Mouse (Mus musculus): Measurements from ENCODE around the gene Agap2. TPM values are rescaled to one million over a fixed set of nuclear protein-coding genes. Genes with fewer than 3 reads are reported as not detected.

Agap2 gene
- total and polyA plus RNA-seq, 3 experiments = 24.8 to 43.5 (median 26.1) TPM

DNA sequence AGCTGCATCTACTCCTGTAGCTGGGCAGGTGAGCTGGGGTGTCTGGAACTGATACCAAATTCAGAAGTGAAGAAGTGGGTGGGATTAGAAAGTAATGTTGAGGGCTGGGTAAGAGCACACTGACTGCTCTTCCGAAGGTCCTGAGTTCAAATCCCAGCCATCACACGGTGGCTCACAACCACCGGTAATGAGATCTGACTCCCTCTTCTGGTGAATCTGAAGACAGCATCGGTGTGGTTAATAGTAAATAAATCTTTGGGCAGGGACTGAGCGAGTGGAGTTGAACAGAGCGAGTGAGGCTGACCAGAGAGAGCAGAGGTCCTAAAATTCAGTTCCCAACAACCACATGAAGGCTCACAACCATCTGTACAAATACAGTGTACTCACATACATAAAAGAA, 10.5 kb downstream of the Agap2 start:
- DNase-seq (ENCODE audit: extremely low read depth) = no peak
- no peaks in the 10 kb centered on the region for H3K79me2 ChIP-seq (replicated peaks; ENCODE audit: control insufficient read depth, extremely low read depth, insufficient read depth, poor library complexity, severe bottlenecking)
- no peaks in the 10 kb centered on the region for H3K27me3 ChIP-seq (replicated peaks)
- H3K4me1 ChIP-seq (ENCODE audit: control insufficient read depth in 1 of 2, insufficient read depth in 2 of 2) = no peaks in the 10 kb centered on the region
- in situ Hi-C loops (cut with MboI; ENCODE audit: low pct_ligation_motif_present, low pct_unique_long_range_greater_than_20kb, low sequenced_read_pairs) = no loop called here
- no peak for TF ChIP-seq CHD1 (IDR thresholded peaks at IDR 0.05; ENCODE audit: low read depth, low read length)
- TF ChIP-seq SIN3A (IDR thresholded peaks at IDR 0.05; ENCODE audit: low read length) = no peak
- TF ChIP-seq RCOR1 (conservative IDR thresholded peaks at IDR 0.05; ENCODE audit: low read depth, low read length) = no peak
- no peak for TF ChIP-seq ZMIZ1 (IDR thresholded peaks at IDR 0.05; ENCODE audit: low read depth, low read length)
- TF ChIP-seq MXI1 (IDR thresholded peaks at IDR 0.05; ENCODE audit: low read depth, low read length) = no peak
- no peak for TF ChIP-seq TBP (conservative IDR thresholded peaks at IDR 0.05; ENCODE audit: low read depth, low read length)
- TF ChIP-seq ELF1 (IDR thresholded peaks at IDR 0.05; ENCODE audit: low read depth, low read length) = no peak
- no peak for TF ChIP-seq KAT2A (IDR thresholded peaks at IDR 0.05; ENCODE audit: insufficient replicate concordance, low read length)
- no peak for TF ChIP-seq ZKSCAN1 (IDR thresholded peaks at IDR 0.05; ENCODE audit: borderline replicate concordance, low read depth, low read length)
- TF ChIP-seq GABPA (IDR thresholded peaks at IDR 0.05; ENCODE audit: insufficient replicate concordance, low read depth, low read length) = no peak
- no peak; a peak in 1 of 4 replicates for TF ChIP-seq CTCF (conservative IDR thresholded peaks at IDR 0.05 in 1 of 2, IDR thresholded peaks at IDR 0.05 in 1 of 2; ENCODE audit: low read depth in 2 of 2, low read length in 2 of 2)
- TF ChIP-seq MAFK (IDR thresholded peaks at IDR 0.05; ENCODE audit: insufficient replicate concordance, low read length) = no peak
- no peak for TF ChIP-seq USF2 (conservative IDR thresholded peaks at IDR 0.05; ENCODE audit: low read depth, low read length)
- no peak for TF ChIP-seq NELFE (IDR thresholded peaks at IDR 0.05; ENCODE audit: low read depth, low read length)
- TF ChIP-seq ETS1 (conservative IDR thresholded peaks at IDR 0.05; ENCODE audit: low read depth, low read length) = no peak
- no peak for TF ChIP-seq ZC3H11A (IDR thresholded peaks at IDR 0.05; ENCODE audit: low read depth, low read length)
- no peak for TF ChIP-seq MAX (IDR thresholded peaks at IDR 0.05; ENCODE audit: low read length)
- no peak for TF ChIP-seq POLR2AphosphoS2 (IDR thresholded peaks at IDR 0.05; ENCODE audit: low read depth, low read length)
- TF ChIP-seq IRF4 (IDR thresholded peaks at IDR 0.05; ENCODE audit: low read depth, low read length) = no peak
- H3K27ac ChIP-seq (ENCODE audit: insufficient read depth, low read depth) = no peak overlapping the region
- peaks cover 2% of the 10 kb centered on the region for H3K9me3 ChIP-seq (replicated peaks; ENCODE audit: low read length)
- no peak overlapping the region for H3K9ac ChIP-seq (ENCODE audit: insufficient read depth, low read depth)
- dilution Hi-C loops (cut with MboI; ENCODE audit: extremely low pct_ligation_motif_present, extremely low pct_unique_long_range_greater_than_20kb, low sequenced_read_pairs) = no loop called here
- H3K4me2 ChIP-seq (ENCODE audit: insufficient read depth, low read depth, poor library complexity, severe bottlenecking) = no peak overlapping the region
- H3K4me3 ChIP-seq (replicated peaks in 1 of 3; ENCODE audit: low read depth in 2 of 3, low read length in 2 of 3, poor library complexity in 1 of 3) = no peak overlapping the region
- peaks cover 72 to 95% of the 10 kb centered on the region in 2 experiments for H3K36me3 ChIP-seq (replicated peaks in 1 of 2; ENCODE audit: control insufficient read depth in 1 of 2, insufficient read depth in 1 of 2, low read length in 1 of 2)

DNA sequence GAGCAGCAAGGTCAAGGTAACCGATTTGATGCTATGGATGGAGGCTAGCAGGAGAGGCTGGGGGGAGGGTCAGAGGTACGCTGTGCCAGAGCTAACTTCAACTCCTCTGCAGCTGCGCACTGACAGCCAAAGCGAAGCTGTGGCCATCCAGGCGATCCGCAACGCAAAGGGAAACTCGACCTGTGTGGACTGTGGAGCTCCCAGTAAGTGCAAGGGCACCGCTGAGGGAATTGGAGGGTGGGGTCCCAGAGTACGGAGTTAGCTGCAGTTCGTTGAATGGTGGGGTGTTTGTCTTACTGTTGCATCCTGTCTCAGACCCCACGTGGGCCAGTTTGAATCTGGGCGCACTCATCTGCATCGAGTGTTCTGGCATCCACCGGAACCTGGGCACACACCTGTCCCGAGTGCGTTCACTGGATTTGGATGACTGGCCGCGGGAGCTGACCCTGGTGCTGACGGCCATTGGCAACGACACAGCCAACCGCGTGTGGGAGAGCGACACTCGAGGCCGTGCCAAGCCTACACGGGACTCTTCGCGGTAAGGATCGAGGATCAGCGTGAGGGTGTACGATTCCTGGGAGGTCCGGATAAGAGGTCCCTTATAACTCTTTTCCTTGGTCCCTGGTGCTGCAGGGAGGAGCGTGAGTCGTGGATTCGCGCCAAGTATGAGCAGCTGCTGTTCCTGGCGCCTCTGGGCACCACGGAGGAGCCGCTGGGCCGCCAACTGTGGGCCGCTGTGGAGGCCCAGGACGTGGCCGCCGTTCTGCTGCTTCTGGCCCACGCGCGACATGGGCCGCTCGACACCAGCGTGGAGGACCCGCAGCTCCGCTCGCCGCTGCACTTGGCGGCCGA, 15.7 kb downstream of the Agap2 start:
- dilution Hi-C loops (cut with MboI; ENCODE audit: extremely low pct_ligation_motif_present, extremely low pct_unique_long_range_greater_than_20kb, low sequenced_read_pairs) = no loop called here
- Histone ChIP-seq H3K4me2 (ENCODE audit: insufficient read depth, low read depth, poor library complexity, severe bottlenecking) (no peak overlapping the region), H3K27me3 (replicated peaks) (no peaks in the 10 kb centered on the region), H3K36me3 (replicated peaks in 1 of 2; ENCODE audit: control insufficient read depth in 1 of 2, insufficient read depth in 1 of 2, low read length in 1 of 2) (peaks cover 73 to 94% of the 10 kb centered on the region in 2 experiments), H3K27ac (ENCODE audit: insufficient read depth, low read depth) (no peak overlapping the region), H3K79me2 (replicated peaks; ENCODE audit: control insufficient read depth, extremely low read depth, insufficient read depth, poor library complexity, severe bottlenecking) (no peaks in the 10 kb centered on the region), H3K4me3 (replicated peaks in 1 of 3; ENCODE audit: low read depth in 2 of 3, low read length in 2 of 3, poor library complexity in 1 of 3) (no peak overlapping the region), H3K9me3 (replicated peaks; ENCODE audit: low read length) (peaks cover 11% of the 10 kb centered on the region), H3K4me1 (ENCODE audit: control insufficient read depth in 1 of 2, insufficient read depth in 2 of 2) (no peaks in the 10 kb centered on the region), H3K9ac (ENCODE audit: insufficient read depth, low read depth) (no peak overlapping the region)
- in situ Hi-C loops (cut with MboI; ENCODE audit: low pct_ligation_motif_present, low pct_unique_long_range_greater_than_20kb, low sequenced_read_pairs) = no loop called here
- no peak for TF ChIP-seq TCF12 (IDR thresholded peaks at IDR 0.05; ENCODE audit: low read depth, low read length)
- TF ChIP-seq SIN3A (IDR thresholded peaks at IDR 0.05; ENCODE audit: low read length) = no peak
- no peak for DNase-seq (ENCODE audit: extremely low read depth)

Data from CH12.LX (cell line).